Mouse (Mus musculus) midbrain, embryonic 13.5 days (tissue): Measurements from ENCODE around the gene Gm26602. TPM values are rescaled to one million over a fixed set of nuclear protein-coding genes. Genes with fewer than 3 reads are reported as not detected.
A peak's percentile ranks its signal among the peaks of the same experiment; 100 is the strongest.

Experiments
- ATAC-seq: fragments of 200-750 bp; cut with Nextera tagmentation; 2 replicates; pipeline ENCODE4 v1.8.0; 2017; ENCODE audit warnings: mild to moderate bottlenecking, moderate TSS enrichment, moderate library complexity
- H3K27ac ChIP-seq: fragments of 300-500 bp; sonication (generic); 2 replicates; pipeline ENCODE4 v1.5.1; 2015; ENCODE audit warnings: inconsistent platforms, mild to moderate bottlenecking, moderate library complexity
- H3K27me3 ChIP-seq: fragments of 300-500 bp; sonication (generic); 2 replicates; pipeline ENCODE4 v1.6.1; 2015; ENCODE audit warnings: mild to moderate bottlenecking, inconsistent platforms
- H3K36me3 ChIP-seq: fragments of 300-500 bp; sonication (generic); 2 replicates; pipeline ENCODE4 v1.6.1; 2015; ENCODE audit warnings: mild to moderate bottlenecking, inconsistent platforms
- H3K4me1 ChIP-seq: fragments of 300-500 bp; sonication (generic); replicated peaks from 2 replicates; pipeline ENCODE4 v1.6.1; 2015; ENCODE audit warnings: inconsistent platforms
- H3K4me2 ChIP-seq: fragments of 300-500 bp; sonication (generic); replicated peaks from 2 replicates; pipeline ENCODE4 v1.6.1; 2015; ENCODE audit warnings: moderate library complexity, mild to moderate bottlenecking, inconsistent platforms
- H3K4me3 ChIP-seq: fragments of 300-500 bp; sonication (generic); replicated peaks from 2 replicates; pipeline ENCODE4 v1.5.1; 2015; ENCODE audit warnings: mild to moderate bottlenecking, inconsistent platforms
- H3K9ac ChIP-seq: fragments of 300-500 bp; sonication (generic); replicated peaks from 2 replicates; pipeline ENCODE4 v1.6.1; 2015; ENCODE audit warnings: mild to moderate bottlenecking, inconsistent platforms
- H3K9me3 ChIP-seq: fragments of 300-500 bp; sonication (generic); 2 replicates; pipeline ENCODE4 v1.6.1; 2016; ENCODE audit warnings: mild to moderate bottlenecking, inconsistent platforms
- WGBS: fragments of 180-500 bp; shearing (Covaris S2); methylation state at CpG from one replicate; pipeline ENCODE4 v1.1.7; 2015; 5-methylcytosine and 5-hydroxymethylcytosine counted together
- polyA plus RNA-seq: library from polyadenylated mRNA; unstranded; fragments of >200 nt; fragmentation: Nextera tagmentation; extraction: Ambion mirVana; gene quantifications from 2 replicates; pipeline ENCODE4 v1.2.1, GENCODE M21; 2015

Gm26602 gene
- polyA plus RNA-seq, 1 experiment from 2014 or later, result 34.1 TPM

DNA sequence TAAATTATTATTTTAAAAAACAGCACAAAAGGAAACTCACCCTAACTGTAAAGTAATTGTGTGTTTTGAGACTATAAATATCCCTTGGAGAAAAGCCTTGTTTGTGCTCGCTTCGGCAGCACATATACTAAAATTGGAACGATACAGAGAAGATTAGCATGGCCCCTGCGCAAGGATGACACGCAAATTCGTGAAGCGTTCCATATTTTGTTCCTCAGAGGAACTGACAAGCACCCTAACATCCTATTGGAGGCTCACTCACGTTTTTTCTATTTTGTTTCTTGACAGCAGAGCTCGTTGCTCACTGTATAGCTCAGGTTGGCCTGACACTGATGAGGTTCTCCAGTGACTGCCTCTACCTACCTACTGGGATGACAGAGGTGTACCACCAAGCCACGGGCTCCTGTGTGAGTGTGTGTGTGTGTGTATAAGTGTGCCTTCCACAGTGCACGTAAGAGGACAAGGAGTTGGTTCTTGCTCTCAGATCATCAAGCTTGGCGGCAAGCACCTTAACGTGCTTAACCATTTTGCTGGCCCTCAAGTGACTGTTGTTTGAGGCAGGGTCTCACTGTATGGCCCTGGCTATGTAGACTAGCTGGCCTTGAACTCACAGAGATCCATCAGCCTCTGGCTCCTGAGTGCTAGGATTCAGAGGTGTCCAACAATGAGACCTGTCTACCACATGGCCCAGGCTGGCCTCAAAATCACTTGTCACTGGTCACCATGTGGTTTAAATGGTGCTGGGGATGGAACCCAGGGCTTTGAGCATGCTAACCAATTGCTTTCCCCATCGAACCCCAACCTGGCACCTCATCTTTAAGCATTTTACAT is 1.3 kb upstream of the Gm26602 start:
- H3K4me2 ChIP-seq, result peak overlapping the region; percentile 47
- no peaks in the 10 kb centered on the region for H3K27me3 ChIP-seq
- H3K27ac ChIP-seq, result peak overlapping the region; percentile 88
- H3K9me3 ChIP-seq, result no peaks in the 10 kb centered on the region
- peak; percentile 48 for ATAC-seq
- peaks cover 25% of the 10 kb centered on the region for H3K4me1 ChIP-seq
- peaks cover 48% of the 10 kb centered on the region for H3K36me3 ChIP-seq
- peak overlapping the region; percentile 59 for H3K9ac ChIP-seq
- WGBS, result 23% methylated on average over 14 of the region's 14 CpGs
- H3K4me3 ChIP-seq, result peak overlapping the region; percentile 58

- no peak overlapping the region for H3K9ac ChIP-seq
- H3K27me3 ChIP-seq, result peaks cover 2% of the 10 kb centered on the region
- no peaks in the 10 kb centered on the region for H3K9me3 ChIP-seq
- H3K4me3 ChIP-seq, result no peak overlapping the region
- no peak for ATAC-seq
- H3K4me1 ChIP-seq, result peaks cover 45% of the 10 kb centered on the region
- no peak overlapping the region for H3K4me2 ChIP-seq
- 69% methylated on average over 20 of the region's 20 CpGs for WGBS
- no peak overlapping the region for H3K27ac ChIP-seq
- peaks cover 21% of the 10 kb centered on the region for H3K36me3 ChIP-seq
These were observed 1.8 kb downstream of the Gm26602 start for GRCm38 (mm10) chr10:79912412-79912811.

DNA sequence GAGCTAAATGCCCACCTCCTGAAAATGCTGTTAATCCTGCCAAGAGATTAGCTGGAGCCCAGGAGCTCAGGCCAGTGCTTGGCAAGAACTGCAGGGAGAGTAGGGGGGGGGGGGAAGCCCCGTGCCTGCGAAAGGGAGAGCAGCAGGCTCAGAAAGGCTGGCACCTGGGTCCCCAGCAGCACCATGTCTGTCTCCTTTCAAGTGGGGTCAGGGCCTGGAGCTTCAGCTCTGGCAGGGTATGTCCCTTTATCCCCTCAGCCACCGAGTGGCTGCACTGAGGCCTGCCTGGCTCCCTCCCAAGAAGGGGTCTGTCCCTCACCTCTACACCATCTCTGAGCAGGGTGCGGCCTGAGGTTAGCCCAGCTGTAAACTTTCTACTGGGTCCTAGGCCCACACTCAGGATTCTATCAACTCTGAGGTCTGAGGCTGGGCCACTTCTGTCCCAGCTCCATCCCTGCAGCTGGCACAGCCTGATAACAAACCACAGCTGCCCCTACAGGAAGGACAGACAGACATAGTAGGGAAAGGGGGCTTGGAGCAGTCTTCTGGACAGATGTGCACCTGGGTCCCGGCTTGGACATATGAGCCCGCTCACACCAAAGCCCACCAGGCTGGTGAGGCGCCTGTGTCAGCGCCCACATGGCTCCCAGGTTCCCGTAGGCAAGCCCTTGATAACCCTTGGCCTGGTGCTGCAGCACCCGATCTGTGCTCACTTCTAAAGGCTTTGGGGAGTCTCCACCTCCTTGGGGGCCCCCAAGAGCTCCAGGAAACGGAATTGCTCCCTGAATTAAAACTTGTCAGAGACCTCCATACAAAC is 3.7 kb downstream of the Gm26602 start:
- Histone ChIP-seq H3K4me1 (peaks cover 50% of the 10 kb centered on the region), H3K27me3 (peaks cover 21% of the 10 kb centered on the region), H3K27ac (no peak overlapping the region), H3K36me3 (peaks cover 21% of the 10 kb centered on the region), H3K9me3 (no peaks in the 10 kb centered on the region), H3K9ac (0 out of 2 replicates have a peak overlapping the region, but pooled peaks have one; percentile 40), H3K4me3 (no peak overlapping the region), H3K4me2 (0 out of 2 replicates have a peak overlapping the region, but pooled peaks have one; percentile 1)
- WGBS, result 68% methylated on average over 10 of the region's 11 CpGs
- ATAC-seq, result no peak

GRCm38 (mm10) chr10:79914948-79915596 is 4.4 kb downstream of the Gm26602 start:
- peak overlapping the region; percentile 95; the same call in 1 of the 2 replicates for H3K4me2 ChIP-seq
- no peak overlapping the region for H3K27ac ChIP-seq
- H3K4me1 ChIP-seq, result peaks cover 49% of the 10 kb centered on the region
- no peak overlapping the region for H3K4me3 ChIP-seq
- peaks cover 21% of the 10 kb centered on the region for H3K36me3 ChIP-seq
- no peak for ATAC-seq
- 81% methylated on average over 7 of the region's 7 CpGs for WGBS
- H3K27me3 ChIP-seq, result peaks cover 29% of the 10 kb centered on the region
- H3K9ac ChIP-seq, result no peak overlapping the region
- no peaks in the 10 kb centered on the region for H3K9me3 ChIP-seq

- H3K27me3 ChIP-seq, result peaks cover 39% of the 10 kb centered on the region
- 10% methylated on average over 8 of the region's 8 CpGs for WGBS
- no peak for ATAC-seq
- H3K9me3 ChIP-seq, result no peaks in the 10 kb centered on the region
- H3K4me1 ChIP-seq, result peaks cover 59% of the 10 kb centered on the region
- H3K9ac ChIP-seq, result peak overlapping the region; percentile 87
- peaks cover 13% of the 10 kb centered on the region for H3K36me3 ChIP-seq
- H3K4me3 ChIP-seq, result peak overlapping the region; percentile 67
- peak overlapping the region; percentile 95 for H3K4me2 ChIP-seq
- H3K27ac ChIP-seq, result peak overlapping the region; percentile 72; the same call in 1 of the 2 replicates
These were observed 5.4 kb downstream of the Gm26602 start for GRCm38 (mm10) chr10:79916081-79916480.

GRCm38 (mm10) chr10:79916808-79917531 is 6.3 kb downstream of the Gm26602 start, which contains the start of gene Kiss1r:
Kiss1r (plus strand) TSS chr10:79916971.
- Histone ChIP-seq H3K4me1 (peaks cover 67% of the 10 kb centered on the region), H3K27me3 (peaks cover 48% of the 10 kb centered on the region), H3K36me3 (peaks cover 4% of the 10 kb centered on the region; the same call in 1 of the 2 replicates), H3K4me2 (peak within 1 kb of the TSS; percentile 95), H3K9me3 (no peaks in the 10 kb centered on the region), H3K27ac (peak within 1 kb of the TSS; percentile 72), H3K9ac (peak within 1 kb of the TSS; percentile 87), H3K4me3 (peak within 1 kb of the TSS; percentile 67)
- 2% methylated on average over 41 of the region's 42 CpGs for WGBS
- ATAC-seq, result peak; percentile 82

- Histone ChIP-seq H3K36me3 (no peaks in the 10 kb centered on the region), H3K9me3 (no peaks in the 10 kb centered on the region), H3K27me3 (peaks cover 54% of the 10 kb centered on the region), H3K4me1 (peaks cover 67% of the 10 kb centered on the region), H3K4me2 (peak overlapping the region; percentile 95), H3K9ac (peak overlapping the region; percentile 87), H3K27ac (no peak overlapping the region), H3K4me3 (peak overlapping the region; percentile 67)
- WGBS, result 62% methylated on average over 5 of the region's 5 CpGs
- ATAC-seq, result no peak
These were observed 7.0 kb downstream of the Gm26602 start for GRCm38 (mm10) chr10:79917532-79918100.

DNA sequence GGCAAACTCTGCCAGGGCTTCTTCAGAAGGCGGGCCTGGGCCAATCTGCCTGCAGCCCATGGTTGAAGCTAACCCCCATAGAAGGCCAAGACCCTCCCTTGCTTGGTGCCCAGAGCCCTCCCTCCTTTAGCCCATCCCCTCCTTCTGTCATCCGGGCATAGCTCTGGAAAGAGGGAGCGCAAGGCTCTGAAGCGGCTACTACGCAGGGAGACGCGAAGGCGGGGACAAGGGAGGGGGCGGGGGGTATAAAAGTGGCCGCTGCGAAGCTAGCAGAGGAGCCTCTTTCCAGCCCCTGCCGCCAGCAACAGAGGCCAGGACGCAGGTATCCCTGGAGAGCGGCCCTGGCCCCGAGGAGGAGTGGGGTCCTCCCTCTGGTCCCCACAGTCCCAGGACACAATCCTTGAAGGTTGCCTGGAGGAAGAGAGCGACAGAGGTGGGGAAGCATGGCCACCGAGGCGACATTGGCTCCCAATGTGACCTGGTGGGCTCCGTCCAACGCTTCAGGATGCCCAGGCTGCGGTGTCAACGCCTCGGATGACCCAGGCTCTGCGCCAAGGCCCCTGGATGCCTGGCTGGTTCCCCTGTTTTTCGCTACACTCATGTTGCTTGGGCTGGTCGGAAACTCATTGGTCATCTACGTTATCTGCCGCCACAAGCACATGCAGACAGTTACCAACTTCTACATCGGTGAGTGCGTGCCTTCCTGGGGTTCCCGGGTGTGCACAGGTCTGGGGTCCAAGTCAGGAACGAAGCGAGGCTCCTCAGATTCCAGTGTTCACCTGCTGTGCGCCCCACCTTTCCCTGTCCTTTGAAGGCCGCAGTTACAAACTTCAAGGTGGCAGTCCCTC is 7.8 kb downstream of the Gm26602 start:
- peaks cover 63% of the 10 kb centered on the region for H3K27me3 ChIP-seq
- peak overlapping the region; percentile 12 for H3K4me3 ChIP-seq
- H3K9me3 ChIP-seq, result no peaks in the 10 kb centered on the region
- ATAC-seq, result no peak
- no peak overlapping the region for H3K9ac ChIP-seq
- no peak overlapping the region for H3K27ac ChIP-seq
- 4% methylated on average over 35 of the region's 35 CpGs for WGBS
- H3K36me3 ChIP-seq, result no peaks in the 10 kb centered on the region
- peak overlapping the region; percentile 7; the same call in 1 of the 2 replicates for H3K4me2 ChIP-seq
- peaks cover 67% of the 10 kb centered on the region for H3K4me1 ChIP-seq

GRCm38 (mm10) chr10:79919251-79919849 is 8.7 kb downstream of the Gm26602 start:
- Histone ChIP-seq H3K9ac (no peak overlapping the region), H3K27me3 (peaks cover 67% of the 10 kb centered on the region), H3K27ac (no peak overlapping the region), H3K36me3 (no peaks in the 10 kb centered on the region), H3K4me3 (peak overlapping the region; percentile 12; the same call in 1 of the 2 replicates), H3K4me1 (peaks cover 60% of the 10 kb centered on the region), H3K9me3 (no peaks in the 10 kb centered on the region), H3K4me2 (no peak overlapping the region)
- 3% methylated on average over 21 of the region's 21 CpGs for WGBS
- no peak for ATAC-seq
